Mouse (Mus musculus) heart, embryonic 11.5 days (tissue): Measurements from ENCODE around the gene Zmiz1. TPM values are rescaled to one million over a fixed set of nuclear protein-coding genes. Genes with fewer than 3 reads are reported as not detected.
A peak's percentile ranks its signal among the peaks of the same experiment; 100 is the strongest.

ENCODE experiments used
- ATAC-seq: fragments of 200-750 bp; cut with Nextera tagmentation; replicated peaks from 2 replicates; pipeline ENCODE4 v1.8.0; 2017; ENCODE audit warnings: moderate library complexity; ENCODE audit not compliant: insufficient number of reproducible peaks, low FRiP score, low TSS enrichment
- H3K27ac ChIP-seq: fragments of 300-500 bp; sonication (generic); 2 replicates; pipeline ENCODE4 v1.5.1; 2014; ENCODE audit warnings: mild to moderate bottlenecking, low read depth, low read length
- H3K27me3 ChIP-seq: fragments of 300-500 bp; sonication (generic); 2 replicates; pipeline ENCODE4 v1.6.1; 2014; ENCODE audit warnings: mild to moderate bottlenecking, low read length, mixed read lengths; ENCODE audit not compliant: control insufficient read depth, insufficient read depth
- H3K36me3 ChIP-seq: fragments of 300-500 bp; sonication (generic); 2 replicates; pipeline ENCODE4 v1.6.1; 2014; ENCODE audit warnings: mild to moderate bottlenecking, low read length, moderate library complexity, mixed read lengths; ENCODE audit not compliant: control insufficient read depth, insufficient read depth
- H3K4me1 ChIP-seq: fragments of 300-500 bp; sonication (generic); 2 replicates; pipeline ENCODE4 v1.6.1; 2014; ENCODE audit warnings: low read length; ENCODE audit not compliant: control insufficient read depth, insufficient read depth
- H3K4me2 ChIP-seq: fragments of 300-500 bp; sonication (generic); 2 replicates; pipeline ENCODE4 v1.6.1; 2014; ENCODE audit warnings: mild to moderate bottlenecking, moderate library complexity
- H3K4me3 ChIP-seq: fragments of 300-500 bp; sonication (generic); 2 replicates; pipeline ENCODE4 v1.5.1; 2014; ENCODE audit warnings: low read depth, low read length
- H3K9ac ChIP-seq: fragments of 300-500 bp; sonication (generic); 2 replicates; pipeline ENCODE4 v1.6.1; 2014; ENCODE audit warnings: mild to moderate bottlenecking, low read depth, low read length, moderate library complexity
- H3K9me3 ChIP-seq: fragments of 300-500 bp; sonication (generic); replicated peaks from 2 replicates; pipeline ENCODE4 v1.6.1; 2016; ENCODE audit warnings: low read length; ENCODE audit not compliant: control insufficient read depth
- WGBS: fragments of 180-500 bp; shearing (Covaris S2); extraction: QIAGEN DNeasy Blood & Tissue Kit; methylation state at CpG from one replicate; pipeline ENCODE4 v1.1.7; 2014; ENCODE audit not compliant: insufficient replicate concordance; 5-methylcytosine and 5-hydroxymethylcytosine counted together
- polyA plus RNA-seq: library from polyadenylated mRNA; unstranded; fragments of >200 nt; fragmentation: Nextera tagmentation; extraction: Ambion mirVana; gene quantifications from 2 replicates; pipeline ENCODE4 v1.2.1, GENCODE M21; 2014

Gene Zmiz1
- polyA plus RNA-seq, 1 experiment from 2014 or later = 34.9 TPM

DNA sequence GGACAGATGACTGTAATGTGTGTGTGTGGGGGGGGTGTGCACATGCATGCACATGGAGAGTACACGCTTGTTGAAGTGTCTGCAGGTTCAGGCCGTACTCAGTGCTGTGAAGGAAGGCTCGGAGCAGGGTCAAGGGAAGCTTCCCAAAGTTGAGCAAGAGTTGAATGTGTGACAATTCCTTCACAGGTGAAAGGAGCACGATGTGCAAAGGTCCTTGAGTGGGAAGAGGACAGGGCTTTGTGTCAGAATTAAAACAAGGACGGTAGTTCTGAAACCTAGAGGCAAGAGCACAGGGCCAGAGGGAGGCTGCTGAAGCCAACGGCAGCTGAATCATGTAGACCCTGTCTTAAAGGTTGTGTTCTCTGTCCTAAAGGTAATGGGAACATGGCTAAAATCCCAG is 123.6 kb downstream of the Zmiz1 start:
- H3K9me3 ChIP-seq = no peaks in the 10 kb centered on the region
- WGBS = 92% methylated on average over 6 of the region's 6 CpGs

DNA sequence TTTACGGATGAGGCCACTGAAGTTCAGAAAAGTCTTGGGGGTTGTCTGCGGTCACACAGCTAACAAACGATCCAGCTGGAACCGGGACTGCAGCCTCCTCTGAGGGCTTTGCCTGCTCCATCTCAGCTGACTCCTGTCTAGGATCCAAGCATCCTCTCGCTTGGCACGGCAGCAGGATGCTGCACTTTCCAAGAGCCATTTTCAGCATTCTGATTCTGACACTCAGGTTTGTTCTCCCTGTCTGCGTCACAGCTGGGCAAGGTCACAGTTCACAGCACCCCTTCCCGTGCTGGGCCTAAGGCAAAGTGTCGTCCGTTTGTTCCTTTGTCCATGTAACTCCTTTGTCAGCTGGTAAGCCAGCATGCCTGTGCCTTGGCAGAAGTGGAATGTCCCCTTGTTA is 124.9 kb downstream of the Zmiz1 start:
- Histone ChIP-seq H3K36me3 (peaks cover 14% of the 10 kb centered on the region), H3K4me1 (peaks cover 45% of the 10 kb centered on the region), H3K27ac (no peak overlapping the region; the same call in 1 of the 2 replicates), H3K4me2 (no peak overlapping the region), H3K9me3 (no peaks in the 10 kb centered on the region), H3K4me3 (no peak overlapping the region), H3K9ac (no peak overlapping the region), H3K27me3 (no peaks in the 10 kb centered on the region)
- ATAC-seq = no peak
- WGBS = 81% methylated on average over 10 of the region's 10 CpGs

More for the DNA sequence above, 123.6 kb downstream of the Zmiz1 start:
- H3K9ac ChIP-seq = no peak overlapping the region
- no peak overlapping the region for H3K4me2 ChIP-seq
- H3K36me3 ChIP-seq = peaks cover 15% of the 10 kb centered on the region
- ATAC-seq = no peak
- no peak overlapping the region for H3K4me3 ChIP-seq
- no peaks in the 10 kb centered on the region for H3K27me3 ChIP-seq
- no peak overlapping the region for H3K27ac ChIP-seq
- H3K4me1 ChIP-seq = peaks cover 40% of the 10 kb centered on the region

DNA sequence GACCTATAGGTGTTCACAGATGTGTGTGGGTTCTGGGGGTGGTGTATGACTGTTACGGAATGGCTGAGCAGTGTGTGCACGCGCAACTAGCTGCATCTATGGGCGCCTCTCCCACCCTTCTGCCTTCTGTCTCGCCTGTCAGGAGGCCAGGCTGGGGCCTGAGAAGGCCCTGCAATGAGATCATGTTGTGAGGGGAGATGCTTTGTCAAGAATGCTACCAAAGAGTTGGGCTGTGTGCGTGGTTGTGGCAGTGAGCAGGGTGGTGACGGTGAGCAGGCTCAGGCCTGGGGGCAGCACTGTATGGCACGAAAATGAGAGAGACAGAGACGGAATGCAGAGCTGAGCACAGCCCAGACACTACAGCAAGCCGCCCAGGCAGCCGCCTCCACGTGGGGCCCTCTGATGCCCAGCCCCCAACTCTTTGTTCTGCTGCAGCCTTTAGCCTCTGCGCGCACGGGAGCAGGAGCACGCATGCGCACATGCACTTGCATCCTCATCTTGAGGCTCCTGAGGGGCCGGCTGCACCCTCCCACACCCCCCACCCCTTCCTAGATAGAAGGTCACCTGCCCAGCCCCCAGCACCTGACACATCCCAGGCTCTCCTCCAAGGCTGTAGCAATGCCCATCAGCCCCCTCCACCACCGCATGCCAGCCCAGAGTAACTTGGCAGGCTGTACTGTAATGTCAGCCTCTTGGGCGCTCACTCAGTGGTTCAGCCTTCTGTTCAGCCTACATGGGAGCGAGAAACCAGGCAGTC is 126.7 kb downstream of the Zmiz1 start:
- WGBS = 24% methylated on average over 21 of the region's 21 CpGs
- Histone ChIP-seq H3K27ac (peak overlapping the region; percentile 92), H3K36me3 (peaks cover 12% of the 10 kb centered on the region), H3K9ac (peak overlapping the region; percentile 4; the same call in 1 of the 2 replicates), H3K9me3 (no peaks in the 10 kb centered on the region), H3K4me1 (peaks cover 56% of the 10 kb centered on the region), H3K27me3 (no peaks in the 10 kb centered on the region), H3K4me2 (peak overlapping the region; percentile 20; the same call in 1 of the 2 replicates), H3K4me3 (no peak overlapping the region)
- peak; percentile 46; the same call in 1 of the 2 replicates for ATAC-seq

DNA sequence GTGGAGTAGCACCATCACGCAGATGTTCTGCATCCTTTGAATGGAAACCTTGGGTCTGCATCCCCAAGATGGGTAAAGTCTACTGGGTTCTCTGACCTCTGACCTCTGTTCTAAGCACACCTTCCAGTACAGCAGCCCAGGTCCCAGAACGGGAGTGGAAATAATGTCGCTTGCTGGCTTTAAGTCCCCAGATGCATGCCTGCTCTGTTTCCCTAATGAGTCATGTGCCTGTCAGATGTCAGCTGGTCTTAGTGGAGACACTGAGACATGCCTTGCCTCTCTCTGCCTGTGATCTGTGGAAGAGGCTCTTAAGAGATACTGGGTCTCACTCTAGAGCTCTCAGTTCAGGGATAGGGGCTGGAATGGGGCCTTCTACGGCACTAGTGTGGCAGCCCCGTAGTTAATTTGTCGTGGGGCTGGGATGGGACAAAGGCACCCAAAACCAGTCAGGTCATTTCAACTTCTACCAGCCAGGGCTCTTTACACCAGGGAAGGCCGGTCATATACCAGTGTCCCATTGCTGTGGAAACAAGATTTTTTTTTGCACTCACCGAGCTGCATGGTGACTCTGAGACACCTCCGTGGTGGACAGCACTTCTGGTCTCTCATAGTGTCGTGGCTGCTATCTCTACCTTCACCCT is 128.0 kb downstream of the Zmiz1 start:
- Histone ChIP-seq H3K9ac (peak overlapping the region; percentile 54), H3K4me2 (peak overlapping the region; percentile 34), H3K4me1 (peaks cover 56% of the 10 kb centered on the region), H3K27me3 (no peaks in the 10 kb centered on the region), H3K4me3 (no peak overlapping the region), H3K27ac (peak overlapping the region; percentile 92), H3K36me3 (peaks cover 7% of the 10 kb centered on the region; the same call in 1 of the 2 replicates), H3K9me3 (no peaks in the 10 kb centered on the region)
- 25% methylated on average over 10 of the region's 10 CpGs for WGBS
- no peak for ATAC-seq

DNA sequence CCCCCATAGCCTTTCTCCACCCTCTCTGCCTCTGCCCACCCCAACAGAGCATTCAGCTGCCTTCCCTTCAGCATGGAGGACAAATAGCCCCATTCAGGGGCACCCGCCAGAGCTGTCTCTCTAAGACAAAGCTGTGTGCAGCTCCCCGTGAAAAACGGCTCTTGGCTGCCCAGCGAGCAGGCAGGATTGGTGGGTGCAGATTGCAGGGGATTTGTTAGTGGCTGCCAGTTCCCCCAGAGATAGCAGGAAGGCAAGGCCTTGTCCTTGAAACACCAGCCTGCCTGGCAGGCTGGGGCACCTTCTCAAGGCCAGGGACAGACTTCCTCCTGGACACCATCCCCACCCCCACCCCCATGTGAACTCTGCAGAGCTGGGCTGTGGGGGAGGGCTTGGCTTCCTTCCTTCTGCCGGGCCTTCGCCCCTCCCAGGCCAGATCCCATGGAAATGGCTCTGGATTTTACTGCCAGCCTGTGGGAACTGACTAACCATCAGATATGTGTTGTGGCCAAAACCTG is 128.6 kb downstream of the Zmiz1 start:
- Histone ChIP-seq H3K4me2 (peak overlapping the region; percentile 34), H3K27ac (peak overlapping the region; percentile 92), H3K4me1 (peaks cover 59% of the 10 kb centered on the region), H3K36me3 (peaks cover 3% of the 10 kb centered on the region; the same call in 1 of the 2 replicates), H3K4me3 (no peak overlapping the region), H3K9me3 (no peaks in the 10 kb centered on the region), H3K27me3 (no peaks in the 10 kb centered on the region), H3K9ac (peak overlapping the region; percentile 54)
- peak; percentile 29 for ATAC-seq
- WGBS = 12% methylated on average over 6 of the region's 6 CpGs

DNA sequence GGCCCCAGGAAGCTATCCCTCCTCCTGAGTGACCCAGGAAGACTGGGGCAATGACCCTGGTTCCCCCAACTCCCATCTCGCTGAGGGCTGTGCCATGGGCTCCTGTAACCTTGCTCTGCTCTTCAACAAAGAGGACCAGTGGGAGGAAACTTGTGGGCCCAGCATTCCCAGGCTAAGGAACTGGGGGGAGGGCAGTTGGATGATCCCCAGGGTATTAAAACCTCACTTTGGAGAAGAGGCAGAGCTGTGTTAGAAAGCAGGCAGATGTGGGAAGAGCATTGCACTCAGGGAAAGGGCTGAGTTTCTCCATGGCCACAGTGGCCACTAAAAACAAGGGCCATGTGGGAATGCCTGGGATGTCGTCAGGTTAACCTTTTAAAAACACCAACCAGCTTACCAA is 129.2 kb downstream of the Zmiz1 start:
- 47% methylated on average over 2 of the region's 2 CpGs for WGBS
- Histone ChIP-seq H3K9ac (peak overlapping the region; percentile 54), H3K27me3 (no peaks in the 10 kb centered on the region), H3K9me3 (no peaks in the 10 kb centered on the region), H3K4me1 (peaks cover 60% of the 10 kb centered on the region), H3K36me3 (no peaks in the 10 kb centered on the region), H3K27ac (peak overlapping the region; percentile 92), H3K4me2 (peak overlapping the region; percentile 34; the same call in 1 of the 2 replicates), H3K4me3 (no peak overlapping the region)
- ATAC-seq = no peak

DNA sequence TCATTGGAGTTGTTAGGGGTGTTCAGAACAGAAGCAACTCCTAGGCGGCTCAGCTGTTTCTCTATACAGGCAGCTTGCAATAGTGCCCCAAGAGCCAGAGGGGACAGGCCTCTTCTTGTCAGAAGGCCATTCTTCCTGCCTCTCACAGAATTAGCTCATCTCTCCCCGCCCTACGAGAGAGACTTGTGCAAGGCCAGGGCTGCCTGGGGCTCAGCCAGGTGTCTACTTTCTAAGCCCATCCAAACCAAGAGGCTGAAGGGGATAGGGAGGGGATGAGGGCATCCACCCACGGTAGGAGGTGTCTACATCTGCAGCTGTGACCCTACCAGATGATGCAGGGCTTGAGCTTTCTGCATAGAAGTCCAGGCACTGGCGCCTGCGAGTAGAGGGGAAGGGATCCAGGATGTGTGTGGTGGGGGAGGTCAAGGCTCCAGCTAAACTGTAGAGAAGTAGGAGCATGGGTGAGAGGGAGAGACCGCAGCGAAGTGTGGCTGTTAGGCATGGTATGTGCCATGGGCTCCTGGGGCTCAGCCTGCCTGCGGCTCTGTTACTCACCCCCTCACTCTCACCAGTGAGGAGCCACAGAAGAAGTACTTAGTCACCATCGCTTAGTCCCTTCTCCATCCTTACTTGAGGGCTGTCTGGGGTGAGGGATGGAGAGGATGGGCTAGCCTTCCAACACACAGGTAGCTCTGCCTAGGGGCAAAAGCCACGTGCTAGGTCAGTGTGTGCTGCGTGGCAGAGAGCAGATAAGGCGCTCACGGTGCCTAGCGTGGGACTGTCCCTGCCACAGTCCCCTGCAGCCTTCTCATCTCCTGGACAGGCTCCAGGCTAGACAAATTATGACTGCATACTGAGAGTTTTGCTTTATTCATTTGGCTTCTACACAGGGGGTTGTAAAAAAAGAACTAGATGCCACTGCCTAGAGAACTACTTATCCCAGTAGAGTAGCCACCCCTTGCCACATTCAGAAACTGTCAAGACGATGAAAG is 130.3 kb downstream of the Zmiz1 start:
- Histone ChIP-seq H3K4me1 (peaks cover 67% of the 10 kb centered on the region), H3K9me3 (no peaks in the 10 kb centered on the region), H3K4me2 (no peak overlapping the region), H3K9ac (peak overlapping the region; percentile 16; the same call in 1 of the 2 replicates), H3K27me3 (no peaks in the 10 kb centered on the region), H3K4me3 (no peak overlapping the region), H3K36me3 (no peaks in the 10 kb centered on the region), H3K27ac (peak overlapping the region; percentile 51; the same call in 1 of the 2 replicates)
- WGBS = 62% methylated on average over 16 of the region's 16 CpGs
- ATAC-seq = no peak

DNA sequence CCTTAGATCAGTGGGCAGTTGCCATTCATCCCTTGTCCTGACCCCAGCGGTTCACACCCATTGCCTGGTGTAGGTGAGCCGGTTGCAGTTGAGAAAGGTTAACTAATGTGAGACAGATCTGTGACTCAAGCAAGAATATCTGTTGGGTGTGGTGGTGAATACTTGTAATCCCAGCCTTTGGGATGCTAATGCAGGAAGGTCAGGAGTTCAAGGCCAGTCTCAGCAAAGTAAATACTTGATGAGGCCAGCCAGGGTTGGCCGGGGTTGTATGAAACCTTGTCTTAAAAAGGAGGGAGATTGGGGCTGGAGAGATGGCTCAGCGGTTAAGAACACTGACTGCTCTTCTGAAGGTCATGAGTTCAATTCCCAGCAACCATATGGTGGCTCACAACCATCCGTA is 132.0 kb downstream of the Zmiz1 start:
- Histone ChIP-seq H3K4me1 (peaks cover 54% of the 10 kb centered on the region), H3K27me3 (no peaks in the 10 kb centered on the region), H3K9ac (no peak overlapping the region), H3K4me3 (no peak overlapping the region), H3K9me3 (no peaks in the 10 kb centered on the region), H3K27ac (no peak overlapping the region), H3K36me3 (peaks cover 4% of the 10 kb centered on the region), H3K4me2 (no peak overlapping the region)
- 64% methylated on average over 4 of the region's 5 CpGs for WGBS
- no peak for ATAC-seq
